ENCODE assay signal across 25 mouse cellular contexts in genomic region chr13:5711646-5712045, GRCm38 (mm10).
DNase-seq lines count a peak whose midpoint lies in the region; ATAC-seq and TF ChIP-seq lines count a peak whose summit lies in the region.
"Had no signal": no experiment of that assay in that cellular context is flagged by ENCODE, and none has a peak within 500 bp of the region (broad histone marks: within the 10 kb centered on the region; RNA-seq: fewer than 3 reads in every experiment).

No protein-coding gene starts in this region.

- TF ChIP-seq CTCF in gastrocnemius, adult 2 months (IDR thresholded peaks at IDR 0.05) = no peak
- no peak for TF ChIP-seq CTCF in forebrain, postnatal 0 days (IDR thresholded peaks at IDR 0.05; ENCODE audit: low read depth)

- no peaks in the 10 kb centered on the region for H3K36me3 ChIP-seq in midbrain, embryonic 11.5 days (ENCODE audit: control insufficient read depth, insufficient read depth, low read length)
- H3K36me3 ChIP-seq in midbrain, embryonic 15.5 days (replicated peaks) = no peaks in the 10 kb centered on the region
- no peaks in the 10 kb centered on the region for H3K36me3 ChIP-seq in forebrain, postnatal 0 days (ENCODE audit: insufficient read depth)
- H3K36me3 ChIP-seq: embryonic facial prominence, embryonic 13.5 days; embryonic facial prominence, embryonic 15.5 days; forebrain, embryonic 10.5 days; forebrain, embryonic 12.5 days; G1E had no signal

- no peak overlapping the region for H3K4me3 ChIP-seq in gastrocnemius, adult 2 months
- H3K4me3 ChIP-seq in midbrain, embryonic 11.5 days (ENCODE audit: low read depth, low read length) = no peak overlapping the region
- no peak overlapping the region for H3K4me3 ChIP-seq in midbrain, embryonic 15.5 days
- H3K4me3 ChIP-seq in forebrain, postnatal 0 days (ENCODE audit: low read depth, low read length) = no peak overlapping the region
- H3K4me3 ChIP-seq: embryonic facial prominence, embryonic 13.5 days; embryonic facial prominence, embryonic 15.5 days; erythroblast, embryonic 14.5 days; forebrain, embryonic 10.5 days; forebrain, embryonic 12.5 days had no signal

- H3K27ac ChIP-seq in gastrocnemius, adult 2 months = peak overlapping the region; percentile 67
- no peak overlapping the region for H3K27ac ChIP-seq in midbrain, embryonic 11.5 days (ENCODE audit: low read depth, low read length)
- H3K27ac ChIP-seq in midbrain, embryonic 15.5 days = no peak overlapping the region
- no peak overlapping the region for H3K27ac ChIP-seq in forebrain, postnatal 0 days (ENCODE audit: low read depth, low read length)
- H3K27ac ChIP-seq: embryonic facial prominence, embryonic 13.5 days; embryonic facial prominence, embryonic 15.5 days; forebrain, embryonic 10.5 days; forebrain, embryonic 12.5 days had no signal

- H3K9me3 ChIP-seq in midbrain, embryonic 11.5 days (ENCODE audit: control insufficient read depth, low read length) = no peaks in the 10 kb centered on the region
- no peaks in the 10 kb centered on the region for H3K9me3 ChIP-seq in midbrain, embryonic 15.5 days
- H3K9me3 ChIP-seq in forebrain, postnatal 0 days (ENCODE audit: low read length) = no peaks in the 10 kb centered on the region
- H3K9me3 ChIP-seq: embryonic facial prominence, embryonic 13.5 days; embryonic facial prominence, embryonic 15.5 days; forebrain, embryonic 10.5 days; forebrain, embryonic 12.5 days; G1E had no signal

- DNase-seq in gastrocnemius, adult 2 months = no peak
- DNase-seq in gastrocnemius, postnatal 25 days = no peak
- DNase-seq in midbrain, embryonic 11.5 days (ENCODE audit: low spot score, missing footprints) = peak; percentile 44
- DNase-seq in forebrain, postnatal 0 days = no peak
- DNase-seq: adrenal gland, adult 8-10 months; adrenal gland, postnatal 14 days; adrenal gland, postnatal 36 days; B cell, adult 2 months; cerebellum, adult 11-12 months; cerebellum, adult 2 months; cerebellum, adult 9-10 months; cerebellum, postnatal 10 days; cerebellum, postnatal 36 days; embryo, embryonic 11 days had no signal

- H3K4me1 ChIP-seq in midbrain, embryonic 11.5 days (ENCODE audit: control insufficient read depth, insufficient read depth, low read length) = no peaks in the 10 kb centered on the region
- no peaks in the 10 kb centered on the region for H3K4me1 ChIP-seq in midbrain, embryonic 15.5 days
- peaks cover 4% of the 10 kb centered on the region; the same call in 1 of the 2 replicates for H3K4me1 ChIP-seq in forebrain, postnatal 0 days (ENCODE audit: insufficient read depth)
- H3K4me1 ChIP-seq: embryonic facial prominence, embryonic 13.5 days; forebrain, embryonic 10.5 days; forebrain, embryonic 12.5 days had no signal

- WGBS in midbrain, embryonic 11.5 days = 85% methylated on average over 1 of the region's 1 CpGs
- 96% methylated on average over 1 of the region's 1 CpGs for WGBS in midbrain, embryonic 15.5 days
- WGBS in forebrain, postnatal 0 days = 84% methylated on average over 1 of the region's 1 CpGs

- H3K9ac ChIP-seq in midbrain, embryonic 11.5 days (ENCODE audit: low read length) = no peak overlapping the region
- no peak overlapping the region for H3K9ac ChIP-seq in midbrain, embryonic 15.5 days
- no peak overlapping the region for H3K9ac ChIP-seq in forebrain, postnatal 0 days
- H3K9ac ChIP-seq: embryonic facial prominence, embryonic 13.5 days; embryonic facial prominence, embryonic 15.5 days; forebrain, embryonic 12.5 days had no signal

- no peak overlapping the region for H3K4me2 ChIP-seq in midbrain, embryonic 11.5 days
- no peak overlapping the region for H3K4me2 ChIP-seq in midbrain, embryonic 15.5 days
- no peak overlapping the region for H3K4me2 ChIP-seq in forebrain, postnatal 0 days (ENCODE audit: low read depth)
- H3K4me2 ChIP-seq: embryonic facial prominence, embryonic 13.5 days; embryonic facial prominence, embryonic 15.5 days; forebrain, embryonic 12.5 days had no signal

- no peak for ATAC-seq in midbrain, embryonic 11.5 days (ENCODE audit: low FRiP score)
- no peak for ATAC-seq in midbrain, embryonic 15.5 days (replicated peaks)
- no peak for ATAC-seq in forebrain, postnatal 0 days
- ATAC-seq: CD4-positive, CD25-positive, alpha-beta regulatory T cell, adult 4 months; forebrain, embryonic 14.5 days; forebrain, embryonic 16.5 days had no signal

- intact Hi-C loops in gastrocnemius, adult 2 months (cut with DNase I) = loop anchor here (5.0 to 10.0 kb wide), 2 partner anchors 109 to 763 kb away; no protein-coding TSS in a partner anchor

- no peaks in the 10 kb centered on the region for H3K27me3 ChIP-seq in midbrain, embryonic 11.5 days (ENCODE audit: control insufficient read depth, insufficient read depth, low read length)
- no peaks in the 10 kb centered on the region for H3K27me3 ChIP-seq in midbrain, embryonic 15.5 days (replicated peaks)
- H3K27me3 ChIP-seq in forebrain, postnatal 0 days (ENCODE audit: insufficient read depth, low read length) = no peaks in the 10 kb centered on the region
- H3K27me3 ChIP-seq: CH12.LX; embryonic facial prominence, embryonic 13.5 days; embryonic facial prominence, embryonic 15.5 days; forebrain, embryonic 12.5 days had no signal
